16 mouse cellular contexts compared by ENCODE assay signal in genomic region chr2:170960396-170960795, GRCm38 (mm10).
"Had no signal": no experiment of that assay in that cellular context is flagged by ENCODE, and none has a peak within 500 bp of the region (broad histone marks: within the 10 kb centered on the region; RNA-seq: fewer than 3 reads in every experiment).

No protein-coding gene starts in this region.

- H3K4me1 ChIP-seq: lung, embryonic 15.5 days; midbrain, embryonic 13.5 days; midbrain, embryonic 15.5 days; neural tube, embryonic 12.5 days; stomach, embryonic 15.5 days had no signal

- H3K27me3 ChIP-seq: lung, embryonic 15.5 days; midbrain, embryonic 13.5 days; midbrain, embryonic 15.5 days; neural tube, embryonic 12.5 days; stomach, embryonic 15.5 days had no signal

- H3K36me3 ChIP-seq: lung, embryonic 15.5 days; midbrain, embryonic 13.5 days; midbrain, embryonic 15.5 days; neural tube, embryonic 12.5 days; stomach, embryonic 15.5 days had no signal

- H3K4me2 ChIP-seq: lung, embryonic 15.5 days; midbrain, embryonic 11.5 days; midbrain, embryonic 13.5 days; midbrain, embryonic 15.5 days; neural tube, embryonic 12.5 days; stomach, embryonic 15.5 days had no signal

- H3K27ac ChIP-seq: lung, embryonic 15.5 days; macrophage; midbrain, embryonic 13.5 days; midbrain, embryonic 15.5 days; neural tube, embryonic 12.5 days; stomach, embryonic 15.5 days; stomach, postnatal 0 days had no signal

- ATAC-seq: lung, postnatal 0 days; midbrain, embryonic 13.5 days; midbrain, embryonic 15.5 days had no signal

- DNase-seq: lung, adult 18-20 months; lung, postnatal 14 days; lung, postnatal 36 days; right cerebral cortex, postnatal 14 days; thymus, adult 2 months; thymus, postnatal 25 days; thymus, postnatal 4 days had no signal

- H3K9me3 ChIP-seq: lung, embryonic 15.5 days; midbrain, embryonic 15.5 days; stomach, embryonic 15.5 days had no signal

- H3K4me3 ChIP-seq: lung, embryonic 15.5 days; midbrain, embryonic 13.5 days; midbrain, embryonic 15.5 days; neural tube, embryonic 12.5 days; stomach, embryonic 15.5 days had no signal

- H3K9ac ChIP-seq: lung, embryonic 15.5 days; midbrain, embryonic 13.5 days; midbrain, embryonic 15.5 days; neural tube, embryonic 12.5 days; stomach, embryonic 15.5 days had no signal
